Mouse (Mus musculus) mature B cell (primary cell): Measurements from ENCODE around the gene Gnl1.
"Not testable (repeated sequence)": the region's sequence is repeated elsewhere in the genome, so short reads cannot be mapped to it uniquely, and the experiment has no call there.

Experiments used
- in situ Hi-C: fragments of 300-500 bp; cut with MboI; formaldehyde crosslinking; loops from 2 replicates; pipeline ENCODE4 v1.14.3; 2019

Gnl1 gene

DNA sequence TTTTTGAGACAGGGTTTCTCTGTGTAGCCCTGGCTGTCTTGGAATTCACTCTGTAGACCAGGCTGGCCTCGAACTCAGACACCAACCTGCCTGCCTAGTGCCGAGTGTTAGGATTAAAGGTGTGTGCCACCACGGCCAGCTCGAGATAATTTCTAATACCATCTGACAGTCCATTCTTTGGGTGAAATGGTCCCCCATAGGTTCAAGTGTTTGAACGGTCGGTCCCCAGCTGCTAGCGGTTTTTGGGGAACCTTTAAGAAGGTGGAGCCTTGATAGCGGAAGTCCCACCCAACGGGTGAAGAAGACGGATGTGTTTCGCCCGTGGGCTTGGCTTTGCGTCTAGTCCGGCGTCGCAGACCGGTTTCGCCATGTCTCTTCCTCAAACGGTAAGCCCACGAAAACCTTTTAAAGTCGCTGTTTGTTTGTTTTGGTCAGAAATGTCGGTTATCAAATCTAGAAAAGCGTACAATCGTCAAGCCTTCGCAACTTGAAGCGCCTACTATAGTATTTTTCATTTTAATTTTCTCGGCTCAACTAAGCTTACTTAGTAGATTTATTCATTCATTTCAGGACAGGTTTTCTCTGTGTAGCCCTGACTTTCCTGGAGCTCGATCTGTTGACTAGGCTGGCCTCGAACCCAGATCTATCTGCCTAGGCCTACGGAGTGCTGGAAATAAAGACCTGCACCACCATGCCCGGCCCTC is 14.7 kb downstream of the Gnl1 start:
- in situ Hi-C loops = loop anchor here (10.0 kb wide), 2 partner anchors 50 to 160 kb away; partner anchors contain the start of genes Gm6034, H2-T22 and Tubb5

- in situ Hi-C loops = loop anchor here (10.0 kb wide), 2 partner anchors 50 to 160 kb away; partner anchors contain the start of genes Gm6034, H2-T22 and Tubb5
Measured at GRCm38 (mm10) chr17:35994879-35995240, 15.2 kb downstream of the Gnl1 start.

DNA sequence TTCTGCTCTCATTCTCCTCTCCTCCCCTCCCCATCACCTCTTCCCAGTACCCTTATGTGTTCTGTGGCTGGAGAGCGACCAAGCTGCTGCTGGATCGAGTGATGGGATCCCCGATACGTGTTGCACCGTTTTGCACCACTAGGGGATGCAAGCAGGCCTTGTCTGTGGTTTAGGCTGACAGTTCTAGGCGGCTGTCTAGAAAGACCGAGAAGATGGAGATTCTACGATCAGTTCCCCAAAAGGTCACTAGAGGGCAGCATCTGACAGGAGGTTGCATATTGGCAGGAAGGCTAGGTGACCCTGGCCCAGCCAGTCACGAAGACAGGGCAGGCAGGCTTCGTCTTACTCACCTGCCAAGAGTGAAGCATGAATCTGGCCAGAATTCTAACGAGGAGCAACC is 17.3 kb downstream of the Gnl1 start:
- in situ Hi-C loops = loop anchor here (10.0 kb wide), 2 partner anchors 48 to 162 kb away; partner anchors contain the start of genes Gm6034, H2-T22 and Tubb5

DNA sequence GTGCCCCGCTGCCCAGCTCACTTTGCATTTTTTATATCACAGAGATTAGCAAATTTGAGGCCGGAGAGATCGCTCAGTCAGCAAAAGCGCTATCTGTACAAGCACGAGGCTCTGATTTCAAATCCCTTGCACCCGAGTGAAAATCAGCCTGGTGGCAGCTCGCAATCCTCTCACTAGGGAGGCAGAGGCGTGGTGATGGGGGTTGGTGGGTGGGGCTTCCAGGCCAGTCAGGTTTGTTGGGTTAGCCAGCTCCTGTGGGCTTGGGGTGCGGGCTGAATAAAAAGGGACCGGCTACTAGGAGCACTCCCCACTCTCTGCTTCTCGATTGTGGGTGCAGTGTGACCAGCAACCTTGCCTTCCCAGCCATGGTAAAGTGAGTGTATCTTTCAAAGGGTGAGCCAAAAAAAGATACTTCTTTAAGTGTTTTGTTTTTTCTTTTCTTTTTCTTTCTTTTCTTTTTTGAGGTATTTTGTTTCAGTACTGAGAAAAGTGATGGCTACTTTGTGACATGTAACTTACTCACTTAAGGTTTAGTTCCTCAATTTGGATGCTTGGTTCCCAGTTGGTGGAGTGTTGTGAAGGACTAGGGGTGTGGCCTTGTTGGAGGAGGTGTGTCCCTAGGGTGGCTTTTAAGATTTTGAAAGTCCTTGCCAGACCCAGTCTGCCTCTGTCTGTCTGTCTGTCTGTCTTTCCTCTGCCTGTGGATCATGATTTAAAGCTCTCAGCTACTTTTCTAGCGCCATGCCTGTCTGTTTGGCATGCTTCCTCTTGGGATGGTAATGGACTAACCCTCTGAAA is 18.3 kb downstream of the Gnl1 start:
- in situ Hi-C loops = loop anchor here (10.0 kb wide), 2 partner anchors 47 to 163 kb away; partner anchors contain the start of genes Gm6034, H2-T22 and Tubb5

- in situ Hi-C loops = loop anchor here (10.0 kb wide), 2 partner anchors 46 to 164 kb away; partner anchors contain the start of genes Gm6034, H2-T22 and Tubb5
Measured at GRCm38 (mm10) chr17:35998545-35999305, 19.1 kb downstream of the Gnl1 start.

DNA sequence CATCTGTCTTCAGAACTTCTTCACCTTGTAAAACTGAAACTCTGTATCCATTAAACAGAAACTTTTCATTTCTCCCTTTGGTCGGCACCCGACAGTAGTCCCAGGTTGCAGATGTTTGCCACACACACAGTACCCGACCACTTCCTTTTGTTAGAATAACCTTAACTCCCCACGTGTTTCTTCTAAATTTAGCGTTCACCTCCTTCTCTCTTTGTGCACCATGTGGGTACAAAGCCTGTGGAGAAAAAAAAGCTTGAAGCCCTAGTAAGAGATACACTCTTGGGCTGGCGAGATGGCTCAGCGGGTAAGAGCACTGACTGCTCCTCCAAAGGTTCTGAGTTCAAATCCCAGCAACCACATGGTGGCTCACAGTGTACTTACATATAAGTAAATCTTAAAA is 19.7 kb downstream of the Gnl1 start:
- in situ Hi-C loops = loop anchor here (10.0 kb wide), 2 partner anchors 45 to 165 kb away; partner anchors contain the start of genes Gm6034, H2-T22 and Tubb5

DNA sequence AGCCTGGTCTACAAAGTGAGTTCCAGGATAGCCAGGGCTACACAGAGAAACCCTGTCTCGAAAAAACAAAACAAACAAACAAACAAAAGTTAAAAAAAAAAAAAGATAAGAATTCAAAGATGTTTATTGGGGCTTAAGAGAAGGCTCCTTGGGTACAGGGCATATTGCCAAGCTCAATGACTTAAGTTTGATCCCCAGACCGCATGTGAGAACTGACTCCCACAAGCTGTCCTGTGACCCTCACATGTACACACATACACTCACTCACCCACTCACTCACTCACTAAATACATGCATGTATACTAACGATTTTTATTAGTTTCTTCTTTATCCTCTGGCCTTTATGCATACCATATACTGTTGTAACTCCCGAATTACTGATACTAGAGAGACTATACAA is 20.7 kb downstream of the Gnl1 start:
- in situ Hi-C loops = no loop called here

DNA sequence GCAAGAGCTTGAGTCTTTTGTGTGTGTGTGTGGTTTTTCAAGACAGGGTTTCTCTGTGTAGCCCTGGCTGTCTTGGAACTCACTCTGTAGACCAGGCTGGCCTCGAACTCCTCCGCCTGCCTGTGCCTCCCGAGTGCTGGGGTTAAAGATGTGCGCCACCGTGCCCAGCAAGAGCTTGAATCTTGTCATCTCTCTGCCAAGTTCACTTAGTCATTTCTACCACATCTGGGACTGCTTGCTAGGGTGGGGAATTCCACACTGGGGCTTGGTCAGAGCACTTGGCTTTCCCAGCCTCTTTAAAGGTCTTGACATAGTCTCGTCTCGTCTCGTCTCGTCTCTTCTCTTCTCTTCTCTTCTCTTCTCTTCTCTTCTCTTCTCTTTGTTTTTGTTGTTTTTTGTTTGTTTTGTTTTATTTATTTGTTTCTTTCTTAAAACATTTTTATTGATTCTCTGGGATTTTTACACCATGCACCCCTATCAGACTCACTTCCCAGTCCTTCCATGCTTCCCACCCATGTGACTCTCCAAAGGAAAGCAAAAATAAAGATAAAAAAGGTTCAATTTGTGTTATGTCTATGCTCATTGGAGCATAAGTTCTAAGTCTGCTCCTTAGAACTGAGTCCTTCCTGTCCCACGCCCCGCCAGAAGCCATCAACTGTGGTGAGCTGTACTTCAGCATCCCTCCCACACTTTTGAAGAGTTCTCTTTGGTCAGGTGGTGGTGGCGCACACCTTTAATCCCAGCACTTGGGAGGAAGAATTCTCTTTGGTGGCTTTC is 21.7 kb downstream of the Gnl1 start:
- in situ Hi-C loops = no loop called here

DNA sequence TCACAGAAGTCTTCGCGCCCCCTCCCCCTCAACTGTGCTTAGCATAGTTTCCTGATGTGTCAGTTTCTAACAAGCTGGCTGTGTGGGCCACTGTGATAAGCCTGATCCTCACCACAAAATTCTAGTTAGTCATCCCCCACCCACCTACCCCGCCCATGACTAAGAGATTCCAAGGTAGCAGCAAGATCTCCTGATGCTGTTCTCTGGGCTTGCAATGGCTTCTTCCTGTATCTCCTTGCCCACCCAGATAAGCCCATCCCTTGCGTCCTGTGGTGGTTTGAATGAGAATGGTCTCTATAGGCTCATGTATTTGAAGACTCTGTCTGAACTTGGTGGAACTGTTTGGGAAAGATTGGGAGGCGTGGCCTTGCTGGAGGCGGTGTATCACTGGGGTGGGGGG is 22.3 kb downstream of the Gnl1 start:
- in situ Hi-C loops = no loop called here

DNA sequence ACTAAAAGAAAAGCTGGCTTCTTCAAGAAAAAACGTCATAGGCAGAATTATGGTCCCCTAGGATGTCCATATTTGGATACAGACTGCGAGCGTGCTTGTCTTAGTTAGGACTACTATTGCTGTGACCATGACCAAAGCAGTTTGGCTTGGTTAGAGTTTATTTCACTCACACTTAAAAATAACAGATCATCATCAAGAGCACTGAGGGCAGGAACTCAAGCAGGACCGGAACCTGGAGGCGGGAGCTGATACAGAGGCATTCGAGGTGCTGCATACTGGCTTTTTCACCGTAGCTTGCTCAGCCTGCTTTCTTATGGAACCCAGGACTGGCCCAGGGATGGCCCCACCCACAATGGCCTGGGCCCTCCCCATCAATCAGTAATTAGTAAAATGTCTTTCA is 23.7 kb downstream of the Gnl1 start:
- in situ Hi-C loops = no loop called here

GRCm38 (mm10) chr17:36004409-36004808 is 24.8 kb downstream of the Gnl1 start:
- in situ Hi-C loops = not testable (repeated sequence)

DNA sequence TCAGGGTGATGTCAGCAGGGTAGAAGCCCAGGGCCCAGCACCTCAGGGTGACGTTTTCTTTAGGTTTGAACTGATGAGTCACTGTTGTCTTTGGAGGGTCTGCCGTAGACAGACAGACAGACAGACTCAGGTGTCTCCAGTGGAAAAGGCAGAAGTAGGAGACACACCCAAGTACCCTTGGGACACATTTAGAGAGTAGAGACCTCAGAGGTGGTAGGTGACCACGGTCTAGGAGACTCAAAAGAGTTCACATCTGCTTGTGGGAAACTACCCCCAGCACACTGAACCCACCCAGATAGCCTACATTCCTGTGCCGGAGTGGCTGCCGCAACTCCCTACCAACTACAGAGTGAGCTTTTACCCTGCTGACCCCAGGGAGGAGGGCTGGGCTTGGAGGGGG is 35.3 kb downstream of the Gnl1 start:
- in situ Hi-C loops = no loop called here

DNA sequence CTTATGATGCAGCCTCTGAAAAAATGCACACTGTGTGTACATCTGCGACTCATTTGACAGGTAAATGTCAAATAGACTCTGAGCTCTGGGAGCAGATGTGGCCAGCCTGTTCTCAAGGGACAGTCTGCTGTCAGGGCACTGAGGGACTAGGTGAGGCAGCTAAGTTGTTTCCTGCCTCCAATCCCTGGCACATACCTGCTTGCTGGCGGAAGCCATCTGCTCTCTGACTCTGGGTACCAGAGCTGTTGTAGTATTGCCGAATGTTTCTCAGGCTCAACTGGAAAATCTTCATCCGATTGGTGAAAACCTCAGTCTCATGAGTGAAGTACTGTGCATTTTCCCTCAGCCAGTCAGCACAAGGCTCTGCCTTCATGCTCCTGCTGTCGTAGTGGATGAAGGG is 37.4 kb downstream of the Gnl1 start:
- in situ Hi-C loops = no loop called here

DNA sequence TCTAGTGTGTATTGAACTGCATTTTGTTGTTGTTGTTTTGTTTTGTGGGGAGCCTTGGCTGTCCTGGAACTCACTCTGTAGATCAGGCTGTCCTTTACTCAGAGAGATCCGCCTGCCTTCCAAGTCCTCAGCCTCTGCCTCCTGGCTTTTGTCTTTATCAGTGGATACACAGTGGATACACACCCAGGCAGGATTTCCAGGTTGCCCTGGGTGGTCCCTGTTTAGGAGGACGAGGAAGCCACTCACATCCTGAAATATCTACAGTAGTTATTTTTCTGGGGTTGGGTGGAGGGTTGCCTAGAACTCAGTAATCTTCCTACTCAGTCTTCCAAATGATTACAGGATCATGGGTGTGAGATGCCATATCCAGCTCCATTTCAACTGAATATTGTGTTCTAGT is 39.3 kb downstream of the Gnl1 start:
- in situ Hi-C loops = no loop called here

DNA sequence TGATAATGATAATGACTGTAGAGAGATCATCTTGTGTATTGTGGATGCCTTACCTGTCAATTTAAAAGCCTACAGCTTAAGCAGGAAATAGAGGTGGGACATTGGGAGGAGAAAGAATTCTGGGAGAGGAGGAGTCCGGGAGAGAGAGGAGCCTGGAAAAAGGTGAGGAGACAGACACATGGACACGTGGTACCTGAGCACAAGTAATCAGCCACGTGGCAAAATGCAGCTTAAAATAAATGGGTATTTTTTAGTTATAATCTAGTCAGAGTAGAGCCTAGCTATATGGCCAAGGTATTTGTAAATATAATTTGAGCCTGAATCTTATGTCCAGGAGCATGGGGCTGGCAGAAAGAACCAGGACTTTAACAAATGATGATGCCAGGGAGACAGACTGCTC is 39.9 kb downstream of the Gnl1 start:
- in situ Hi-C loops = no loop called here

GRCm38 (mm10) chr17:36020191-36021073 is 40.8 kb downstream of the Gnl1 start, which contains the start of gene H2-T24:
TSS of gene H2-T24 (minus strand) at chr17:36020560.
- in situ Hi-C loops = no loop called here

GRCm38 (mm10) chr17:36021309-36021708 is 41.7 kb downstream of the Gnl1 start:
- in situ Hi-C loops = no loop called here

GRCm38 (mm10) chr17:36022098-36022497 is 42.4 kb downstream of the Gnl1 start:
- in situ Hi-C loops = no loop called here

GRCm38 (mm10) chr17:36022922-36023321 is 43.3 kb downstream of the Gnl1 start:
- in situ Hi-C loops = no loop called here
